Mouse (Mus musculus): ENCODE data around the gene Apbb2. TPM values are rescaled to one million over a fixed set of nuclear protein-coding genes. Genes with fewer than 3 reads are reported as not detected.

The Apbb2 gene
- total and polyA plus RNA-seq, 2 experiments from 2014 or later, result 64.6 to 77.2 TPM

GRCm38 (mm10) chr5:66604423-66604822 lies 14.2 kb downstream of the Apbb2 start:
- TF ChIP-seq CTCF (IDR thresholded peaks at IDR 0.05; ENCODE audit: low read depth), result no peak
- Histone ChIP-seq H3K4me1 (ENCODE audit: insufficient read depth) (no peaks in the 10 kb centered on the region; the same call in 1 of the 2 replicates), H3K36me3 (ENCODE audit: insufficient read depth) (no peaks in the 10 kb centered on the region), H3K4me2 (ENCODE audit: low read depth) (no peak overlapping the region), H3K4me3 (ENCODE audit: low read depth, low read length) (no peak overlapping the region), H3K27ac (ENCODE audit: low read depth, low read length) (no peak overlapping the region), H3K27me3 (ENCODE audit: insufficient read depth, low read length) (no peaks in the 10 kb centered on the region), H3K9ac (no peak overlapping the region), H3K9me3 (ENCODE audit: low read length) (no peaks in the 10 kb centered on the region)
- 84% methylated on average over 4 of the region's 4 CpGs for WGBS
- ATAC-seq (no peak), DNase-seq (no peak)

GRCm38 (mm10) chr5:66603746-66604145 lies 14.8 kb downstream of the Apbb2 start:
- H3K4me1 ChIP-seq (ENCODE audit: insufficient read depth), result no peaks in the 10 kb centered on the region; the same call in 1 of the 2 replicates
- H3K9ac ChIP-seq, result no peak overlapping the region
- DNase-seq (no peak), ATAC-seq (no peak)
- H3K9me3 ChIP-seq (ENCODE audit: low read length), result no peaks in the 10 kb centered on the region
- no peak overlapping the region for H3K27ac ChIP-seq (ENCODE audit: low read depth, low read length)
- H3K4me3 ChIP-seq (ENCODE audit: low read depth, low read length), result no peak overlapping the region
- H3K27me3 ChIP-seq (ENCODE audit: insufficient read depth, low read length), result no peaks in the 10 kb centered on the region
- H3K36me3 ChIP-seq (ENCODE audit: insufficient read depth), result no peaks in the 10 kb centered on the region
- 73% methylated on average over 8 of the region's 8 CpGs for WGBS
- H3K4me2 ChIP-seq (ENCODE audit: low read depth), result no peak overlapping the region
- no peak for TF ChIP-seq CTCF (IDR thresholded peaks at IDR 0.05; ENCODE audit: low read depth)

GRCm38 (mm10) chr5:66603223-66603622 lies 15.4 kb downstream of the Apbb2 start:
- Histone ChIP-seq H3K36me3 (ENCODE audit: insufficient read depth) (no peaks in the 10 kb centered on the region), H3K4me3 (ENCODE audit: low read depth, low read length) (no peak overlapping the region), H3K9ac (no peak overlapping the region), H3K27me3 (ENCODE audit: insufficient read depth, low read length) (no peaks in the 10 kb centered on the region), H3K4me2 (ENCODE audit: low read depth) (no peak overlapping the region), H3K4me1 (ENCODE audit: insufficient read depth) (no peaks in the 10 kb centered on the region; the same call in 1 of the 2 replicates), H3K27ac (ENCODE audit: low read depth, low read length) (no peak overlapping the region), H3K9me3 (ENCODE audit: low read length) (no peaks in the 10 kb centered on the region)
- no peak for TF ChIP-seq CTCF (IDR thresholded peaks at IDR 0.05; ENCODE audit: low read depth)
- DNase-seq (no peak), ATAC-seq (no peak)
- WGBS, result 38% methylated on average over 7 of the region's 7 CpGs

- no peaks in the 10 kb centered on the region for H3K9me3 ChIP-seq (ENCODE audit: low read length)
- no peaks in the 10 kb centered on the region; the same call in 1 of the 2 replicates for H3K4me1 ChIP-seq (ENCODE audit: insufficient read depth)
- H3K9ac ChIP-seq, result no peak overlapping the region
- WGBS, result 31% methylated on average over 9 of the region's 9 CpGs
- ATAC-seq, result no peak
- TF ChIP-seq CTCF (IDR thresholded peaks at IDR 0.05; ENCODE audit: low read depth), result no peak
- no peak overlapping the region for H3K4me2 ChIP-seq (ENCODE audit: low read depth)
- H3K36me3 ChIP-seq (ENCODE audit: insufficient read depth), result no peaks in the 10 kb centered on the region
- no peak overlapping the region for H3K4me3 ChIP-seq (ENCODE audit: low read depth, low read length)
- no peak for DNase-seq
- no peaks in the 10 kb centered on the region for H3K27me3 ChIP-seq (ENCODE audit: insufficient read depth, low read length)
- H3K27ac ChIP-seq (ENCODE audit: low read depth, low read length), result no peak overlapping the region
These were observed 16.2 kb downstream of the Apbb2 start for GRCm38 (mm10) chr5:66602287-66602820.

- H3K9me3 ChIP-seq (ENCODE audit: low read length), result no peaks in the 10 kb centered on the region
- DNase-seq, result no peak
- no peaks in the 10 kb centered on the region for H3K27me3 ChIP-seq (ENCODE audit: insufficient read depth, low read length)
- H3K4me2 ChIP-seq (ENCODE audit: low read depth), result no peak overlapping the region
- H3K27ac ChIP-seq (ENCODE audit: low read depth, low read length), result no peak overlapping the region
- TF ChIP-seq CTCF (IDR thresholded peaks at IDR 0.05; ENCODE audit: low read depth), result no peak
- H3K36me3 ChIP-seq (ENCODE audit: insufficient read depth), result no peaks in the 10 kb centered on the region
- ATAC-seq, result no peak
- no peak overlapping the region for H3K4me3 ChIP-seq (ENCODE audit: low read depth, low read length)
- no peaks in the 10 kb centered on the region for H3K4me1 ChIP-seq (ENCODE audit: insufficient read depth)
- no peak overlapping the region for H3K9ac ChIP-seq
- 91% methylated on average over 8 of the region's 8 CpGs for WGBS
These were observed 18.2 kb downstream of the Apbb2 start for GRCm38 (mm10) chr5:66600415-66600814.

GRCm38 (mm10) chr5:66599888-66600287 lies 18.7 kb downstream of the Apbb2 start:
- DNase-seq (no peak), ATAC-seq (no peak)
- Histone ChIP-seq H3K4me3 (ENCODE audit: low read depth, low read length) (no peak overlapping the region), H3K36me3 (ENCODE audit: insufficient read depth) (no peaks in the 10 kb centered on the region), H3K9ac (no peak overlapping the region), H3K4me2 (ENCODE audit: low read depth) (no peak overlapping the region), H3K4me1 (ENCODE audit: insufficient read depth) (no peaks in the 10 kb centered on the region), H3K27ac (ENCODE audit: low read depth, low read length) (no peak overlapping the region), H3K27me3 (ENCODE audit: insufficient read depth, low read length) (no peaks in the 10 kb centered on the region), H3K9me3 (ENCODE audit: low read length) (no peaks in the 10 kb centered on the region)
- TF ChIP-seq CTCF (IDR thresholded peaks at IDR 0.05; ENCODE audit: low read depth), result no peak
- 85% methylated on average over 9 of the region's 9 CpGs for WGBS

- DNase-seq (no peak), ATAC-seq (no peak)
- Histone ChIP-seq H3K9me3 (ENCODE audit: low read length) (no peaks in the 10 kb centered on the region), H3K36me3 (ENCODE audit: insufficient read depth) (no peaks in the 10 kb centered on the region), H3K4me2 (ENCODE audit: low read depth) (no peak overlapping the region), H3K9ac (no peak overlapping the region), H3K27ac (ENCODE audit: low read depth, low read length) (no peak overlapping the region), H3K27me3 (ENCODE audit: insufficient read depth, low read length) (no peaks in the 10 kb centered on the region), H3K4me1 (ENCODE audit: insufficient read depth) (no peaks in the 10 kb centered on the region), H3K4me3 (ENCODE audit: low read depth, low read length) (no peak overlapping the region)
- TF ChIP-seq CTCF (IDR thresholded peaks at IDR 0.05; ENCODE audit: low read depth), result no peak
- WGBS, result 79% methylated on average over 3 of the region's 3 CpGs
These were observed 22.3 kb downstream of the Apbb2 start for GRCm38 (mm10) chr5:66596296-66596695.
